Comparison of ENCODE assay signal across 8 mouse cellular contexts in genomic region chr5:113773664-113774063, GRCm38 (mm10). TPM values are rescaled to one million over a fixed set of nuclear protein-coding genes. Genes with fewer than 3 reads are reported as not detected.
DNase-seq lines count a peak whose midpoint lies in the region; ATAC-seq and TF ChIP-seq lines count a peak whose summit lies in the region.

No protein-coding gene starts in this region.

- no peak overlapping the region for H3K27ac ChIP-seq in ES-Bruce4 (ENCODE audit: insufficient read depth, low read length)
- H3K27ac ChIP-seq in forebrain, embryonic 13.5 days, result no peak overlapping the region
- peak overlapping the region; percentile 83 for H3K27ac ChIP-seq in liver, embryonic 16.5 days (ENCODE audit: low read length)
- H3K27ac ChIP-seq in neural tube, embryonic 12.5 days, result no peak overlapping the region
- peak overlapping the region; percentile 65 for H3K27ac ChIP-seq in stomach, postnatal 0 days (replicated peaks)

- no peaks in the 10 kb centered on the region for H3K9me3 ChIP-seq in ES-Bruce4 (replicated peaks; ENCODE audit: control insufficient read depth, insufficient read depth, low read length, poor library complexity, severe bottlenecking)
- no peaks in the 10 kb centered on the region for H3K9me3 ChIP-seq in forebrain, embryonic 13.5 days (replicated peaks)
- no peaks in the 10 kb centered on the region for H3K9me3 ChIP-seq in liver, embryonic 16.5 days (replicated peaks; ENCODE audit: control insufficient read depth, low read length)
- H3K9me3 ChIP-seq in neural tube, embryonic 12.5 days, result no peaks in the 10 kb centered on the region
- no peaks in the 10 kb centered on the region for H3K9me3 ChIP-seq in stomach, postnatal 0 days (ENCODE audit: control insufficient read depth, low read length)

- H3K4me2 ChIP-seq in forebrain, embryonic 13.5 days, result peak overlapping the region; percentile 98
- peak overlapping the region; percentile 99 for H3K4me2 ChIP-seq in liver, embryonic 16.5 days (ENCODE audit: low read depth, low read length)
- H3K4me2 ChIP-seq in neural tube, embryonic 12.5 days (replicated peaks), result peak overlapping the region; percentile 97
- peak overlapping the region; percentile 93 for H3K4me2 ChIP-seq in stomach, postnatal 0 days (replicated peaks; ENCODE audit: low read depth)

- H3K4me3 ChIP-seq in ES-Bruce4 (ENCODE audit: low read depth, low read length), result peak overlapping the region; percentile 56
- peak overlapping the region; percentile 100 for H3K4me3 ChIP-seq in forebrain, embryonic 13.5 days
- peak overlapping the region; percentile 95 for H3K4me3 ChIP-seq in liver, embryonic 16.5 days (ENCODE audit: low read depth, low read length)
- peak overlapping the region; percentile 100 for H3K4me3 ChIP-seq in neural tube, embryonic 12.5 days
- peak overlapping the region; percentile 99 for H3K4me3 ChIP-seq in stomach, postnatal 0 days (ENCODE audit: low read depth, low read length)

- intact Hi-C loops in heart, postnatal 10 days (cut with DNase I), result loop anchor here (1.0 to 5.0 kb wide), 4 partner anchors 42 to 181 kb away; no protein-coding TSS in a partner anchor

- H3K36me3 ChIP-seq in ES-Bruce4 (ENCODE audit: control insufficient read depth, insufficient read depth, low read length, poor library complexity, severe bottlenecking), result peaks cover 6% of the 10 kb centered on the region; the same call in 1 of the 2 replicates
- H3K36me3 ChIP-seq in forebrain, embryonic 13.5 days (ENCODE audit: poor library complexity, severe bottlenecking), result peaks cover 47% of the 10 kb centered on the region
- peaks cover 19% of the 10 kb centered on the region for H3K36me3 ChIP-seq in liver, embryonic 16.5 days (ENCODE audit: control insufficient read depth, insufficient read depth)
- H3K36me3 ChIP-seq in neural tube, embryonic 12.5 days, result peaks cover 34% of the 10 kb centered on the region
- H3K36me3 ChIP-seq in stomach, postnatal 0 days (ENCODE audit: control insufficient read depth, insufficient read depth, low read length), result peaks cover 15% of the 10 kb centered on the region; the same call in 1 of the 2 replicates

- no peak for ATAC-seq in forebrain, embryonic 13.5 days
- peak; percentile 43 for ATAC-seq in liver, embryonic 16.5 days (ENCODE audit: low read depth)
- no peak for ATAC-seq in neural tube, embryonic 12.5 days (ENCODE audit: low FRiP score, low read depth)
- ATAC-seq in stomach, postnatal 0 days (ENCODE audit: low FRiP score, low TSS enrichment), result peak; percentile 33; the same call in 1 of the 2 replicates

- H3K4me1 ChIP-seq in ES-Bruce4 (ENCODE audit: control insufficient read depth, insufficient read depth, low read length), result no peaks in the 10 kb centered on the region
- H3K4me1 ChIP-seq in forebrain, embryonic 13.5 days, result peaks cover 34% of the 10 kb centered on the region
- peaks cover 27% of the 10 kb centered on the region for H3K4me1 ChIP-seq in liver, embryonic 16.5 days (ENCODE audit: control insufficient read depth, low read depth, low read length)
- H3K4me1 ChIP-seq in neural tube, embryonic 12.5 days, result peaks cover 21% of the 10 kb centered on the region
- H3K4me1 ChIP-seq in stomach, postnatal 0 days (replicated peaks; ENCODE audit: control insufficient read depth, insufficient read depth), result peaks cover 5% of the 10 kb centered on the region; the same call in 1 of the 2 replicates

- peak overlapping the region; percentile 76; the same call in 1 of the 2 replicates for H3K9ac ChIP-seq in ES-Bruce4 (ENCODE audit: low read depth, poor library complexity, severe bottlenecking)
- no peak overlapping the region for H3K9ac ChIP-seq in forebrain, embryonic 13.5 days
- H3K9ac ChIP-seq in liver, embryonic 16.5 days (ENCODE audit: low read depth, low read length), result peak overlapping the region; percentile 84
- 0 out of 2 replicates have a peak overlapping the region, but pooled peaks have one; percentile 73 for H3K9ac ChIP-seq in neural tube, embryonic 12.5 days
- peak overlapping the region; percentile 64 for H3K9ac ChIP-seq in stomach, postnatal 0 days (ENCODE audit: low read length)

- TF ChIP-seq POLR2A in ES-Bruce4 (IDR thresholded peaks at IDR 0.05; ENCODE audit: insufficient read depth, low read length), result no peak

- WGBS in forebrain, embryonic 13.5 days, result under 1% methylated on average over 7 of the region's 7 CpGs
- 2% methylated on average over 7 of the region's 7 CpGs for WGBS in liver, embryonic 16.5 days (ENCODE audit: insufficient replicate concordance)
- 2% methylated on average over 7 of the region's 7 CpGs for WGBS in neural tube, embryonic 12.5 days
- WGBS in stomach, postnatal 0 days, result 1% methylated on average over 7 of the region's 7 CpGs

- DNase-seq in c-Kit-positive CD71-positive TER-119-negative erythroid progenitor cells, embryonic 14.5 days (ENCODE audit: low read depth), result peak; percentile 84
- peak; percentile 91 to 93 for DNase-seq in heart, postnatal 10 days
- DNase-seq in kidney, postnatal 4 days, result peak; percentile 94 to 95
- peak; percentile 89 for DNase-seq in stomach, postnatal 0 days (ENCODE audit: low spot score)

- peak; percentile 97 for TF ChIP-seq CTCF in ES-Bruce4 (IDR thresholded peaks at IDR 0.05; ENCODE audit: low read depth, low read length)
- TF ChIP-seq CTCF in stomach, postnatal 0 days (IDR thresholded peaks at IDR 0.05; ENCODE audit: low read depth), result peak; percentile 98

- 0 out of 2 replicates have a peak, but pooled peaks have one; percentile 38 for TF ChIP-seq EP300 in ES-Bruce4 (IDR thresholded peaks at IDR 0.05; ENCODE audit: insufficient read depth, low read depth, low read length)
- TF ChIP-seq EP300 in stomach, postnatal 0 days (optimal IDR thresholded peaks at IDR 0.05), result no peak

- no peaks in the 10 kb centered on the region for H3K27me3 ChIP-seq in ES-Bruce4 (ENCODE audit: control insufficient read depth, insufficient read depth, low read length, poor library complexity, severe bottlenecking)
- H3K27me3 ChIP-seq in forebrain, embryonic 13.5 days, result no peaks in the 10 kb centered on the region
- no peaks in the 10 kb centered on the region for H3K27me3 ChIP-seq in liver, embryonic 16.5 days (ENCODE audit: control insufficient read depth, insufficient read depth, low read depth, low read length)
- no peaks in the 10 kb centered on the region for H3K27me3 ChIP-seq in neural tube, embryonic 12.5 days (replicated peaks)
- H3K27me3 ChIP-seq in stomach, postnatal 0 days (ENCODE audit: control insufficient read depth, insufficient read depth, low read length), result no peaks in the 10 kb centered on the region

RNA-seq across cellular contexts. Expression of gene Iscu, which starts 1.1 kb away (rescaled TPM):
- 47.5 and 58.2 TPM in 2 replicates for polyA plus RNA-seq in ES-Bruce4 (2011; ENCODE audit: insufficient read depth, insufficient read length, low read depth, missing spikeins)
- 97.3 and 104 TPM in 2 replicates for polyA plus RNA-seq in forebrain, embryonic 13.5 days (2015; fragmentation: Nextera tagmentation; extraction: Ambion mirVana)
- total RNA-seq in heart, postnatal 10 days (2021), result 100 to 1,000 TPM; 122 to 123 TPM
- 82.4 and 83.7 TPM in 2 replicates for polyA plus RNA-seq in liver, embryonic 16.5 days (2015; fragmentation: Nextera tagmentation; extraction: Ambion mirVana)
- polyA plus RNA-seq in neural tube, embryonic 12.5 days (2016; fragmentation: Nextera tagmentation; extraction: Ambion mirVana), result 101 and 105 TPM in 2 replicates
- polyA plus RNA-seq in stomach, postnatal 0 days (2015; fragmentation: Nextera tagmentation; extraction: Ambion mirVana), result 154 and 166 TPM in 2 replicates

RNA-seq across cellular contexts. Expression of gene Sart3, which starts 1.4 kb away (rescaled TPM):
- polyA plus RNA-seq in ES-Bruce4 (2011; ENCODE audit: insufficient read depth, insufficient read length, low read depth, missing spikeins), result 45.0 and 49.0 TPM in 2 replicates
- 57.2 and 59.9 TPM in 2 replicates for polyA plus RNA-seq in forebrain, embryonic 13.5 days (2015; fragmentation: Nextera tagmentation; extraction: Ambion mirVana)
- total RNA-seq in heart, postnatal 10 days (2021), result 10 to 100 TPM; 19.6 to 20.5 TPM
- 13.9 and 15.7 TPM in 2 replicates for polyA plus RNA-seq in liver, embryonic 16.5 days (2015; fragmentation: Nextera tagmentation; extraction: Ambion mirVana)
- 66.2 and 69.1 TPM in 2 replicates for polyA plus RNA-seq in neural tube, embryonic 12.5 days (2016; fragmentation: Nextera tagmentation; extraction: Ambion mirVana)
- polyA plus RNA-seq in stomach, postnatal 0 days (2015; fragmentation: Nextera tagmentation; extraction: Ambion mirVana), result 10.4 and 11.2 TPM in 2 replicates

RNA-seq across cellular contexts. Expression of gene Tmem119, which starts 26.7 kb away (rescaled TPM):
- polyA plus RNA-seq in ES-Bruce4 (2011; ENCODE audit: insufficient read depth, insufficient read length, low read depth, missing spikeins), result 0.79 and 1.2 TPM in 2 replicates
- 3.4 and 4.4 TPM in 2 replicates for polyA plus RNA-seq in forebrain, embryonic 13.5 days (2015; fragmentation: Nextera tagmentation; extraction: Ambion mirVana)
- 10 to 100 TPM; 14.6 to 18.5 TPM for total RNA-seq in heart, postnatal 10 days (2021)
- polyA plus RNA-seq in liver, embryonic 16.5 days (2015; fragmentation: Nextera tagmentation; extraction: Ambion mirVana), result 3.6 and 4.5 TPM in 2 replicates
- 39.3 and 43.8 TPM in 2 replicates for polyA plus RNA-seq in neural tube, embryonic 12.5 days (2016; fragmentation: Nextera tagmentation; extraction: Ambion mirVana)
- polyA plus RNA-seq in stomach, postnatal 0 days (2015; fragmentation: Nextera tagmentation; extraction: Ambion mirVana), result 35.3 and 36.6 TPM in 2 replicates

RNA-seq across cellular contexts. Expression of gene Ficd, which starts 38.1 kb away (rescaled TPM):
- 2.8 and 3.4 TPM in 2 replicates for polyA plus RNA-seq in ES-Bruce4 (2011; ENCODE audit: insufficient read depth, insufficient read length, low read depth, missing spikeins)
- 5.6 and 5.8 TPM in 2 replicates for polyA plus RNA-seq in forebrain, embryonic 13.5 days (2015; fragmentation: Nextera tagmentation; extraction: Ambion mirVana)
- 1 to 10 TPM; 5.4 to 5.8 TPM for total RNA-seq in heart, postnatal 10 days (2021)
- polyA plus RNA-seq in liver, embryonic 16.5 days (2015; fragmentation: Nextera tagmentation; extraction: Ambion mirVana), result 2.5 and 2.6 TPM in 2 replicates
- 6.0 and 7.3 TPM in 2 replicates for polyA plus RNA-seq in neural tube, embryonic 12.5 days (2016; fragmentation: Nextera tagmentation; extraction: Ambion mirVana)
- polyA plus RNA-seq in stomach, postnatal 0 days (2015; fragmentation: Nextera tagmentation; extraction: Ambion mirVana), result 5.5 and 6.0 TPM in 2 replicates

RNA-seq across cellular contexts. Expression of gene 1700069L16Rik, which starts 49.1 kb away (rescaled TPM):
- not detected in 2 replicates for polyA plus RNA-seq in ES-Bruce4 (2011; ENCODE audit: insufficient read depth, insufficient read length, low read depth, missing spikeins)
- not detected in 2 replicates for polyA plus RNA-seq in forebrain, embryonic 13.5 days (2015; fragmentation: Nextera tagmentation; extraction: Ambion mirVana)
- total RNA-seq in heart, postnatal 10 days (2021), result not detected
- not detected in 2 replicates for polyA plus RNA-seq in liver, embryonic 16.5 days (2015; fragmentation: Nextera tagmentation; extraction: Ambion mirVana)
- not detected in 2 replicates for polyA plus RNA-seq in neural tube, embryonic 12.5 days (2016; fragmentation: Nextera tagmentation; extraction: Ambion mirVana)
- not detected in 2 replicates for polyA plus RNA-seq in stomach, postnatal 0 days (2015; fragmentation: Nextera tagmentation; extraction: Ambion mirVana)

Comparison
In these comparisons a context has a peak if more than half of its experiments do, and no peak if none do; other contexts are left out.
1. H3K27ac ChIP-seq: peak in liver, embryonic 16.5 days (single experiment) and stomach, postnatal 0 days (single experiment); none in ES-Bruce4 (single experiment), forebrain, embryonic 13.5 days (single experiment) and neural tube, embryonic 12.5 days (single experiment).
2. ATAC-seq: peak in liver, embryonic 16.5 days (single experiment) and stomach, postnatal 0 days (single experiment); none in forebrain, embryonic 13.5 days (single experiment) and neural tube, embryonic 12.5 days (single experiment).
3. Peak in every context shown above with its lines, with median percentiles within 50 percentile points of each other: H3K4me3 ChIP-seq, DNase-seq and H3K4me2 ChIP-seq.